Comparison of ENCODE assay signal across 10 mouse cellular contexts in the genomic region with DNA sequence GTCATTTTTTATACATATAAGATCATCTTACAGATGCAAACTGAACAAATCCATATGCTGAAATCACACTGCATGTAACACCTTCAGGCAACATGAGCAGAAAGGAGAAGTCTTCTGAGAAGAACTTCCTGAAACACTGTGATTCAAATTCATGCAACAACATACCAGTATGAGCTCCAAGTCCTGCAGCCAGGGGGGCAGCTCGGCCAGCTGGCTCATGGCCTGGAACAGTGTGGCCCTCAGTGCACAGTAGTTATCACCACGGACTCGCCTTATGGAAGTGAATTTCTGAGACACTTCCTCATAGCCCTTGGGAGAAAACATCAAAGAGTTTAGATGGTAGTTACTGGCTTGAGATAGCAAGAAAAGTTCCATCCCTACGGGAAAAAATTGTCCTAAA. TPM values are rescaled to one million over a fixed set of nuclear protein-coding genes. Genes with fewer than 3 reads are reported as not detected.
DNase-seq lines count a peak whose midpoint lies in the region; ATAC-seq lines count a peak whose summit lies in the region.
"Had no signal": no experiment of that assay in that cellular context is flagged by ENCODE, and none has a peak within 500 bp of the region (broad histone marks: within the 10 kb centered on the region; RNA-seq: fewer than 3 reads in every experiment).

No protein-coding gene starts in this region.

- no peak overlapping the region for H3K4me2 ChIP-seq in forebrain, embryonic 15.5 days (replicated peaks)
- H3K4me2 ChIP-seq: heart, embryonic 13.5 days had no signal

- H3K36me3 ChIP-seq in forebrain, embryonic 15.5 days, result peaks cover 24% of the 10 kb centered on the region

- 83% methylated on average over 4 of the region's 4 CpGs for WGBS in forebrain, embryonic 15.5 days

- peaks cover 4% of the 10 kb centered on the region; the same call in 1 of the 2 replicates for H3K4me1 ChIP-seq in forebrain, embryonic 15.5 days

- DNase-seq in adrenal gland, postnatal 25 days, result peak; percentile 41
- no peak for DNase-seq in adrenal gland, adult 8-10 months
- DNase-seq in urinary bladder, postnatal 14 days (ENCODE audit: low spot score), result peak; percentile 63
- DNase-seq in urinary bladder, adult 2 months (ENCODE audit: low spot score), result no peak
- peak; percentile 67 for DNase-seq in heart, postnatal 4 days
- DNase-seq in thymus, adult 18-20 months, result no peak
- no peak for DNase-seq in retina, embryonic 14.5 days (ENCODE audit: low spot score)
- DNase-seq: layer of hippocampus, adult 9-11 months had no signal

- no peak overlapping the region for H3K27ac ChIP-seq in forebrain, embryonic 15.5 days (replicated peaks)
- H3K27ac ChIP-seq: heart, embryonic 13.5 days had no signal

- H3K4me3 ChIP-seq in forebrain, embryonic 15.5 days, result no peak overlapping the region
- H3K4me3 ChIP-seq: heart, embryonic 13.5 days had no signal

- no peak overlapping the region for H3K9ac ChIP-seq in forebrain, embryonic 15.5 days (replicated peaks)
- H3K9ac ChIP-seq: heart, embryonic 13.5 days had no signal

- H3K27me3 ChIP-seq in forebrain, embryonic 15.5 days, result no peaks in the 10 kb centered on the region
- H3K27me3 ChIP-seq: heart, embryonic 13.5 days had no signal

- ATAC-seq in forebrain, embryonic 15.5 days (replicated peaks), result no peak

- H3K9me3 ChIP-seq in forebrain, embryonic 15.5 days, result no peaks in the 10 kb centered on the region
- H3K9me3 ChIP-seq: heart, embryonic 13.5 days had no signal

RNA-seq across cellular contexts. Expression of gene Otulin, which starts 14.3 kb away (rescaled TPM):
- total RNA-seq in adrenal gland, postnatal 25 days (2021), result 36.3 and 42.4 TPM in 2 replicates
- 10 to 100 TPM; 37.2 to 42.8 (median 40.0) TPM for total RNA-seq in adrenal gland, adult 8-10 months (2022)
- polyA plus RNA-seq in urinary bladder, adult 2 months (2012; rRNA removed), result 26.0 and 26.3 TPM in 2 replicates
- 10 to 100 TPM; 41.6 to 43.1 TPM for total RNA-seq in heart, postnatal 4 days (2021)
- polyA plus RNA-seq in forebrain, embryonic 15.5 days (2015; fragmentation: Nextera tagmentation; extraction: Ambion mirVana), result 28.6 and 30.7 TPM in 2 replicates

Comparison
In these comparisons a context has a peak if more than half of its experiments do, and no peak if none do; other contexts are left out.
1. DNase-seq: peak in adrenal gland, postnatal 25 days (single experiment), urinary bladder, postnatal 14 days (single experiment) and heart, postnatal 4 days (single experiment); none in adrenal gland, adult 8-10 months (single experiment), urinary bladder, adult 2 months (single experiment), thymus, adult 18-20 months (0 of 2) and retina, embryonic 14.5 days (single experiment).